In the genomic region with DNA sequence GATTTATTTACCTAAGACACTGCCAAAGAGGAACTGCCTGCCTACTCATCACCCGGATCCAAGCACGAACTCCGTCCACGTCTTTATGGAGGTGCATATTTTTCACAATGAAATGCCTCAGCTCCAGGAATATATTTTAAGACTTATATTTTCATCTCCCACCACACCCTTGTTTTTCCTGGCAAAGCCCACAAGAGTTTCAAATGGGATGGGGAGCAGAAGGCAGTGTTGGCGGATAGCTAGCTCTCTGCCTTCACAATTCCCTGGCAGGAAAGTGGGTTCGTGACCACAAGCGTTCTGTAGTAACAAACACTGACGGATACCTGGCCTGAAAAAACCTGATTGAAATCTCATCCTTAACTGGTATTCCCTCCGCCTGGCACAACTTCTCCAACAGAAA, we compare ENCODE assay signal across 8 mouse cellular contexts. TPM values are rescaled to one million over a fixed set of nuclear protein-coding genes. Genes with fewer than 3 reads are reported as not detected.
DNase-seq lines count a peak whose midpoint lies in the region; ATAC-seq and TF ChIP-seq lines count a peak whose summit lies in the region.

No protein-coding gene starts in this region.

- peaks cover 19% of the 10 kb centered on the region for H3K27me3 ChIP-seq in E14TG2a.4 (ENCODE audit: insufficient read depth, low read length)
- no peaks in the 10 kb centered on the region for H3K27me3 ChIP-seq in limb, embryonic 12.5 days

- H3K9me3 ChIP-seq in E14TG2a.4 (ENCODE audit: low read length), result no peaks in the 10 kb centered on the region
- no peaks in the 10 kb centered on the region for H3K9me3 ChIP-seq in limb, embryonic 12.5 days

- ATAC-seq in limb, embryonic 12.5 days (ENCODE audit: insufficient number of reproducible peaks, insufficient read depth, low FRiP score, low TSS enrichment, low read depth), result no peak

- intact Hi-C loops in gastrocnemius, postnatal 14 days (cut with DNase I; ENCODE audit: low total_unique reads), result no loop called here

- peak overlapping the region; percentile 87; the same call in 1 of the 2 replicates for H3K27ac ChIP-seq in limb, embryonic 12.5 days

- peak; percentile 19 for DNase-seq in gastrocnemius, adult 18-20 months (ENCODE audit: low spot score)
- no peak for DNase-seq in gastrocnemius, postnatal 14 days
- peak; percentile 43 to 81 for DNase-seq in frontal cortex, postnatal 36 days (ENCODE audit: low spot score in 2 of 2)
- DNase-seq in right cerebral cortex, postnatal 10 days (ENCODE audit: low spot score in 2 of 2), result peak; percentile 50 to 58
- DNase-seq in adrenal gland, adult 8-10 months, result no peak
- no peak for DNase-seq in cerebellum, postnatal 4 days (ENCODE audit: low spot score in 2 of 2)

- WGBS in limb, embryonic 12.5 days, result 47% methylated on average over 9 of the region's 9 CpGs

- H3K4me1 ChIP-seq in E14TG2a.4 (replicated peaks; ENCODE audit: low read depth, low read length), result peaks cover 29% of the 10 kb centered on the region
- H3K4me1 ChIP-seq in limb, embryonic 12.5 days (replicated peaks), result peaks cover 42% of the 10 kb centered on the region

- peak overlapping the region; percentile 84 for H3K4me2 ChIP-seq in limb, embryonic 12.5 days

- no peak for TF ChIP-seq CTCF in E14TG2a.4 (conservative IDR thresholded peaks at IDR 0.05; ENCODE audit: low read length)

- H3K4me3 ChIP-seq in E14TG2a.4 (replicated peaks; ENCODE audit: low read length), result peak overlapping the region; percentile 85; the same call in 1 of the 2 replicates
- peak overlapping the region; percentile 89 for H3K4me3 ChIP-seq in limb, embryonic 12.5 days (replicated peaks)

- H3K36me3 ChIP-seq in E14TG2a.4 (ENCODE audit: insufficient read depth, low read length), result 0 out of 2 replicates have a peak, but pooled peaks cover 4% of the 10 kb centered on the region
- H3K36me3 ChIP-seq in limb, embryonic 12.5 days, result peaks cover 13% of the 10 kb centered on the region; the same call in 1 of the 2 replicates

- peak overlapping the region; percentile 93 for H3K9ac ChIP-seq in limb, embryonic 12.5 days (replicated peaks)

RNA-seq across cellular contexts. Expression of a gene that starts 1.4 kb away (rescaled TPM):
- total RNA-seq in gastrocnemius, adult 18-20 months (2021), result 10 to 100 TPM; 10.0 to 15.7 TPM
- total RNA-seq in gastrocnemius, postnatal 14 days (2021), result 10 to 100 TPM; 21.4 to 25.8 TPM
- 29.1 and 33.1 TPM in 2 replicates for polyA plus RNA-seq in limb, embryonic 12.5 days (2016; fragmentation: Nextera tagmentation; extraction: Ambion mirVana)
- total RNA-seq in adrenal gland, adult 8-10 months (2022), result 10 to 100 TPM; 39.9 to 50.2 (median 45.4) TPM

Comparison
In these comparisons a context has a peak if more than half of its experiments do, and no peak if none do; other contexts are left out.
1. DNase-seq: peak in gastrocnemius, adult 18-20 months (single experiment), frontal cortex, postnatal 36 days (2 of 2) and right cerebral cortex, postnatal 10 days (2 of 2); none in gastrocnemius, postnatal 14 days (single experiment), adrenal gland, adult 8-10 months (single experiment) and cerebellum, postnatal 4 days (0 of 2).